Mouse (Mus musculus) frontal cortex, postnatal 10 days (tissue): Measurements from ENCODE around the gene Sars.

Experiments
- DNase-seq, 2 experiments: peaks; one replicate each; pipeline ENCODE4 v3.0.0; 2022; ENCODE audit warnings: low spot score in 2 of 2, mixed read lengths in 1 of 2

Gene Sars

GRCm38 (mm10) chr3:108444698-108445365 lies at the start of gene Sars:
Gene Sars (minus strand): TSS chr3:108445209.
- DNase-seq = peak; percentile 77 to 86

- no peak for DNase-seq
These were observed 45.0 kb upstream of the Sars start for GRCm38 (mm10) chr3:108489968-108490367.

GRCm38 (mm10) chr3:108484749-108485148 lies 39.7 kb upstream of the Sars start:
- no peak for DNase-seq

- no peak for DNase-seq
These were observed 33.8 kb upstream of the Sars start for GRCm38 (mm10) chr3:108478800-108479199.

GRCm38 (mm10) chr3:108476761-108477619 lies 32.0 kb upstream of the Sars start:
- no peak for DNase-seq

GRCm38 (mm10) chr3:108475496-108475895 lies 30.5 kb upstream of the Sars start:
- no peak for DNase-seq

GRCm38 (mm10) chr3:108474969-108475368 lies 30.0 kb upstream of the Sars start:
- no peak for DNase-seq

GRCm38 (mm10) chr3:108467760-108468159 lies 22.8 kb upstream of the Sars start:
- no peak for DNase-seq

GRCm38 (mm10) chr3:108466425-108466824 lies 21.4 kb upstream of the Sars start:
- peak in 1 of 2 experiments; percentile 27 for DNase-seq

- DNase-seq = no peak
These were observed 13.9 kb upstream of the Sars start for GRCm38 (mm10) chr3:108458866-108459265.

- DNase-seq = no peak
These were observed 13.4 kb upstream of the Sars start for GRCm38 (mm10) chr3:108458380-108458779.

- DNase-seq = no peak
These were observed 9.2 kb upstream of the Sars start for GRCm38 (mm10) chr3:108454172-108454571.

GRCm38 (mm10) chr3:108451969-108452368 lies 7.0 kb upstream of the Sars start:
- no peak for DNase-seq

GRCm38 (mm10) chr3:108445366-108445705 lies 327 bp upstream of the Sars start:
- DNase-seq = no peak

- no peak for DNase-seq
These were observed 980 bp downstream of the Sars start for GRCm38 (mm10) chr3:108444029-108444428.

GRCm38 (mm10) chr3:108436380-108436714 lies 8.7 kb downstream of the Sars start:
- DNase-seq = no peak

- DNase-seq = no peak
These were observed 9.2 kb downstream of the Sars start for GRCm38 (mm10) chr3:108435701-108436379.

- DNase-seq = no peak
These were observed 11.0 kb downstream of the Sars start for GRCm38 (mm10) chr3:108433881-108434495.

GRCm38 (mm10) chr3:108433188-108433880 lies 11.7 kb downstream of the Sars start:
- DNase-seq = no peak

GRCm38 (mm10) chr3:108432542-108433187 lies 12.3 kb downstream of the Sars start:
- DNase-seq = no peak

- no peak for DNase-seq
These were observed 19.4 kb downstream of the Sars start for GRCm38 (mm10) chr3:108425624-108426018.
